Mouse (Mus musculus) Patski (cell line): ENCODE results near the gene Nab2. TPM values are rescaled to one million over a fixed set of nuclear protein-coding genes. Genes with fewer than 3 reads are reported as not detected.

Experiments
- ATAC-seq: fragments of 100-300 bp; one replicate; pipeline ENCODE4 v1.8.0; 2021
- CTCF ChIA-PET: fragments of 350-600 bp; sonication (Branson Sonifier 250); formaldehyde crosslinking; loops from one replicate; lab custom pipeline; 2022; ENCODE audit warnings: inconsistent platforms; lab: Charles Lee
- POLR2A ChIA-PET: fragments of 350-600 bp; sonication (Branson Sonifier 250); formaldehyde crosslinking; loops from one replicate; lab custom pipeline; 2022; ENCODE audit warnings: antibody characterized with exemption, inconsistent platforms; lab: Charles Lee
- DNase-seq: peaks from one replicate; pipeline ENCODE4 v3.0.0-alpha.2; 2011; ENCODE audit warnings: low read depth, low spot score
- H3K27me3 ChIP-seq: fragments of 371-371 bp; one replicate; pipeline ENCODE4 v1.5.1; 2021
- CTCF ChIP-seq: fragments of 100-300 bp; IDR thresholded peaks from one replicate; pipeline ENCODE4 v1.5.1; 2021
- in situ Hi-C: fragments of 300-500 bp; cut with MboI; formaldehyde crosslinking; loops from 3 replicates; pipeline ENCODE4 v1.11.1; 2018; ENCODE audit warnings: low pct_unique_long_range_greater_than_20kb, mixed read lengths
- polyA plus RNA-seq: library from polyadenylated mRNA; unstranded; gene quantifications from one replicate; pipeline ENCODE4 v1.2.3, GENCODE M21; 2021

The Nab2 gene
- polyA plus RNA-seq, 1 experiment from 2014 or later, result 31.8 TPM

GRCm38 (mm10) chr10:127665366-127666181 lies 2.8 kb downstream of the Nab2 start:
- in situ Hi-C loops, result loop anchor here (25.0 kb wide), 3 partner anchors 378 to 1247 kb away; partner anchors contain the start of genes Bloc1s1, Cd63, Cdk4 and March9
- no peak for DNase-seq
- CTCF ChIA-PET, result interaction anchor here (0.8 to 2.6 kb wide), 2 partner anchors 22 to 24 kb away, joined by 3 to 7 read pairs; partner anchors contain the start of gene Stat6

GRCm38 (mm10) chr10:127664891-127665290 lies 3.5 kb downstream of the Nab2 start:
- in situ Hi-C loops, result loop anchor here (25.0 kb wide), 3 partner anchors 378 to 1247 kb away; partner anchors contain the start of genes Bloc1s1, Cd63, Cdk4 and March9
- DNase-seq (no peak), ATAC-seq (no peak)
- H3K27me3 ChIP-seq, result no peaks in the 10 kb centered on the region
- ChIA-PET POLR2A (interaction anchor here (1.1 kb wide), 1 partner anchor 21 kb away, joined by 3 read pairs; no protein-coding TSS in a partner anchor), CTCF (interaction anchor here (2.6 kb wide), 1 partner anchor 23 kb away, joined by 7 read pairs; the partner anchor contains the start of gene Stat6)
- TF ChIP-seq CTCF, result no peak

More at GRCm38 (mm10) chr10:127665366-127666181, 2.8 kb downstream of the Nab2 start:
- no peak for ATAC-seq
- no peak for TF ChIP-seq CTCF
- H3K27me3 ChIP-seq, result no peaks in the 10 kb centered on the region
- POLR2A ChIA-PET, result interaction anchor here (2.0 kb wide), 1 partner anchor 23 kb away, joined by 13 read pairs; the partner anchor contains the start of gene Stat6

GRCm38 (mm10) chr10:127664166-127664565 lies 4.2 kb downstream of the Nab2 start:
- TF ChIP-seq CTCF, result no peak
- in situ Hi-C loops, result loop anchor here (25.0 kb wide), 3 partner anchors 377 to 1248 kb away; partner anchors contain the start of genes Bloc1s1, Cd63, Cdk4 and March9
- no peaks in the 10 kb centered on the region for H3K27me3 ChIP-seq
- no peak for ATAC-seq
- POLR2A ChIA-PET, result interaction anchor here (0.6 to 1.1 kb wide), 2 partner anchors 20 to 120 kb away, joined by 3 to 4 read pairs; no protein-coding TSS in a partner anchor
- no peak for DNase-seq
- CTCF ChIA-PET, result interaction anchor here (1.2 to 2.6 kb wide), 2 partner anchors 20 to 22 kb away, joined by 7 read pairs; partner anchors contain the start of gene Stat6

- TF ChIP-seq CTCF, result no peak
- no peaks in the 10 kb centered on the region for H3K27me3 ChIP-seq
- POLR2A ChIA-PET, result interaction anchor here (0.6 to 4.1 kb wide), 2 partner anchors 20 to 120 kb away, joined by 4 to 25 read pairs; partner anchors contain the start of gene Stat6
- no peak for ATAC-seq
- in situ Hi-C loops, result loop anchor here (25.0 kb wide), 3 partner anchors 376 to 1249 kb away; partner anchors contain the start of genes Bloc1s1, Cd63, Cdk4 and March9
- CTCF ChIA-PET, result interaction anchor here (1.2 to 2.6 kb wide), 2 partner anchors 19 to 22 kb away, joined by 7 read pairs; partner anchors contain the start of gene Stat6
- no peak for DNase-seq
Measured at GRCm38 (mm10) chr10:127663590-127663989, 4.8 kb downstream of the Nab2 start.

GRCm38 (mm10) chr10:127662666-127663253 lies 5.6 kb downstream of the Nab2 start:
- ATAC-seq (no peak), DNase-seq (no peak)
- no peak for TF ChIP-seq CTCF
- no peaks in the 10 kb centered on the region for H3K27me3 ChIP-seq
- in situ Hi-C loops, result loop anchor here (25.0 kb wide), 3 partner anchors 375 to 1250 kb away; partner anchors contain the start of genes Bloc1s1, Cd63, Cdk4 and March9
- POLR2A ChIA-PET, result interaction anchor here (0.9 to 4.1 kb wide), 3 partner anchors 8 to 32 kb away, joined by 3 to 25 read pairs (median 4); partner anchors contain the start of gene Stat6
- CTCF ChIA-PET, result interaction anchor here (0.6 to 1.5 kb wide), 7 partner anchors 8 to 94 kb away, joined by 3 to 5 read pairs (median 4); partner anchors contain the start of genes Lrp1, Stat6 and Tac2

GRCm38 (mm10) chr10:127661915-127662663 lies 6.3 kb downstream of the Nab2 start:
- POLR2A ChIA-PET, result interaction anchor here (0.9 to 4.1 kb wide), 3 partner anchors 9 to 31 kb away, joined by 3 to 25 read pairs (median 4); partner anchors contain the start of gene Stat6
- DNase-seq (no peak), ATAC-seq (peak; percentile 34)
- CTCF ChIA-PET, result interaction anchor here (0.6 to 1.5 kb wide), 7 partner anchors 8 to 93 kb away, joined by 3 to 5 read pairs (median 4); partner anchors contain the start of genes Lrp1, Stat6 and Tac2
- H3K27me3 ChIP-seq, result no peaks in the 10 kb centered on the region
- no peak for TF ChIP-seq CTCF
- in situ Hi-C loops, result loop anchor here (25.0 kb wide), 3 partner anchors 375 to 1250 kb away; partner anchors contain the start of genes Bloc1s1, Cd63, Cdk4 and March9

GRCm38 (mm10) chr10:127661291-127661914 lies 7.0 kb downstream of the Nab2 start:
- ChIA-PET POLR2A (interaction anchor here (1.5 to 4.1 kb wide), 2 partner anchors 9 to 18 kb away, joined by 4 to 25 read pairs; partner anchors contain the start of gene Stat6), CTCF (interaction anchor here (1.2 to 1.5 kb wide), 5 partner anchors 9 to 92 kb away, joined by 3 to 5 read pairs (median 4); partner anchors contain the start of genes Lrp1 and Stat6)
- H3K27me3 ChIP-seq, result no peaks in the 10 kb centered on the region
- no peak for ATAC-seq
- no peak for DNase-seq
- no peak for TF ChIP-seq CTCF
- in situ Hi-C loops, result loop anchor here (25.0 kb wide), 3 partner anchors 374 to 1251 kb away; partner anchors contain the start of genes Bloc1s1, Cd63, Cdk4 and March9

- ChIA-PET CTCF (interaction anchor here (1.5 kb wide), 1 partner anchor 18 kb away, joined by 5 read pairs; the partner anchor contains the start of gene Stat6), POLR2A (interaction anchor here (4.1 kb wide), 1 partner anchor 16 kb away, joined by 25 read pairs; the partner anchor contains the start of gene Stat6)
- no peaks in the 10 kb centered on the region for H3K27me3 ChIP-seq
- ATAC-seq (no peak), DNase-seq (no peak)
- no peak for TF ChIP-seq CTCF
- in situ Hi-C loops, result loop anchor here (25.0 kb wide), 3 partner anchors 372 to 1253 kb away; partner anchors contain the start of genes Bloc1s1, Cd63, Cdk4 and March9
Measured at GRCm38 (mm10) chr10:127659551-127659950, 8.8 kb downstream of the Nab2 start.
